Mouse (Mus musculus) spleen, adult 12 weeks (tissue): ENCODE results near the gene Tshz2.

Source experiments
- DNase-seq: peaks from one replicate; pipeline ENCODE4 v3.0.0; 2022; ENCODE audit warnings: low spot score

Tshz2 gene

DNA sequence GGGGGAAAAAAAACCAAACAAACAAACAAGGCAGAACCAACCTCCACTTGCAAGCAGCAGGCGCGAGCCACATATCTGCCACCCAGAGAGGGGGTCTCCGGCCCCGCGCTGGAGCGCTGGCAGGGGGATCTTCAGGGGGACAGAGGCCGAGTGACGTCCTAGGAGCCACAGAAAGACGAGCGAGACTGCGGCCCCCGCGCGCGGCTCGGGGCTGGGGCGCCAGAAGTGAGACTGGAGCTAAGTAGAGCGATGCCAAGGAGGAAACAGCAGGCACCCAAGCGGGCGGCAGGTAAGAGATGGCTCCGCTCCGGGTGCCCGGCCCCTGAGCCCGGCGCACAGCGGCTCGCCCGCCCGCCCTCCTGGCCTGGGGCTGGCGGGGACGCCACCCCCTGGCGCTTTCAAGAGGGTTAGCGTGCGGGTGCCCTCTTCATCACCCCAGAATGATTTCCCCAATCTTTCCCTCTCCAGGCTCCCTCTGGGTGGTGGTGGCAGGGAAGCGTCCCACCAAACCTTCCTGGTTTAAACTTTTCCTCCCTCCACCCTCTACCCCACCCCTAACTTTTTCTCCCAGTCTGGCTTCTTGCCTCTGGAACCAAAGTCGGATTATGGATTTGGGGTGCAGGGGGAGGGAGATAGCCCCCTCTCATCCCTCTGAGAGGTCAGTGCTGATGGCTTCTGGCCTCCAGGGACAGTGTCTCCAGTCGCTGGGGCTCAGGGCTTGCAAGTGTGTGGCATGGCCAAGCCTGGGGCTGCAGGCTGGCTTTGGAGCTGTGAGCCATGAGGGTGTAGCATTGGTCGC, 877 bp downstream of the Tshz2 start:
- no peak for DNase-seq

DNA sequence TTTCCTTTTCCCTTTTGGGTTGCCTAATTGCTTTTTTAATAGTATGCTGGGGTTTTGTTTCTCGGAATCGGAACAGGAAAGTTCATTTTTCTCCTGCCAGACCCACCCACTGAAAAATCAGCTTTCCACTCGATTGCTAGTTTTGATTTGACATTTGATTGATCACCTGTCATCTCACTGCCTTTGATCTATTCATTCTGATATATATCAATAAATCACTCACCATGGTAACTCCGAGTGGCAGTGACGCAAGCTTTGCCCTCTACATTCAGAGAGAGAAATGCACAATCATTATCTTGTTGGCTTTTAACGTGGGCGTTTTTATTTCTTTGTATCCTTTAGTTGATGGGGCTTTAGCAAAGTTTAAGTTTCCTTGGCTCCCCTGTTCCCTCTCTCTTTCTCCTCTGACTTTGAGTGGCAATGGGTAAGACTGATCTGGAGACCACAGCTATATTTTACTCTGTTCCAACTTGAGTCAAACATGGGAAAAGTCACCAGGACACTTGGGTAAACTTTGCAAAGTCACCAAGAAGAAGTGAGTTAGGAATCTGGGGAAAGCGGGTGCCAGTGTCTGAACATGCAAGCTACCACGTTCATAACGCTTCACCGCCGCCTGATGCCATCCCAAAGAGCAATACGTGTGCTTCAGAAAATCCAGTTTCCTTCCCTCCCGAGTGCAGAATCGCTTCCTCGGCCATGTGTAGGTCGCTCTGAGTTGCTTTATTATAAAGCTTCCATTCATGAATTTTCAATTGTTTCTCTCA, 2.0 kb downstream of the Tshz2 start:
- DNase-seq, result no peak

- DNase-seq, result no peak
Observed at GRCm38 (mm10) chr2:169635428-169635827, 2.6 kb downstream of the Tshz2 start.

DNA sequence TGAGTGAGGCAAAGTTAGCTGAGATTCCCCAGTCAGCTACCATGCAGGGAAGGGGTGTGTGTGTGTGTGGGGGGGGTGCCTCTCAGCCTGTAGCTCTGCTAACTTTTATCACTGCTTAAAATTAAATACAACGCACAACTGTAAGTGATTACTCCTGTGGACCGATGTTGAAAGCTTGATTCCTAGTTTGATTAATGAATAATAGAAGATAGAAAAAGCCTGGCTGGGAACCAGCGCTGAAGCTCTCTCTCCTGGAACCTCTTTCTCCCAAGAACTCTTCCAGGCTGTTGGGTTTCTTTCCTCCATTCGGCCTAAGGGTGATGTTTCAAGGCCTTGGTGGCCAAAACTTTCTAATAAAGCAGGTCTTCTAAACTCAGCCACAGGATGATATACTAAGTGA, 3.6 kb downstream of the Tshz2 start:
- DNase-seq, result no peak

- DNase-seq, result no peak
Observed at GRCm38 (mm10) chr2:169641547-169641946, 8.7 kb downstream of the Tshz2 start.

DNA sequence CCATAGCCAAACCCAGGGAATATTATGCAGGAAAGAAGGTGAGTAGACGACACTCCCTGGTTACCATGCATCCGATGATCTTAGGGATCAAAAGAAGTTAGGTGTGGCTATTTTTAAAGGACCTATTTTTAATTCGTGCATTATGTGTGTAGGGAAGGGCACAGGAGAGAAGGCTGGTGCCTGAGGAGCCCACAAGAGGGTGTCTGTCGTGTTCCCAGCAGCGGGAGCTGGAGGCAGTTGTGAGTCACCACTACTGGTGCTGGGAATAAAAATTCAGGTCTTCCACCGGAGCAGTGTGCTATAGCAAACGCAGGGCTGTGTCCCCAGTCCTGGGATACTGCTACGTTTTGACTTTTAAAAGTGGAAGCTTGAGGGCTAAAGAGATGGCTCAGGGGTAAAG, 9.6 kb downstream of the Tshz2 start:
- DNase-seq, result no peak

- DNase-seq, result no peak
Observed at GRCm38 (mm10) chr2:169647091-169647490, 14.3 kb downstream of the Tshz2 start.

DNA sequence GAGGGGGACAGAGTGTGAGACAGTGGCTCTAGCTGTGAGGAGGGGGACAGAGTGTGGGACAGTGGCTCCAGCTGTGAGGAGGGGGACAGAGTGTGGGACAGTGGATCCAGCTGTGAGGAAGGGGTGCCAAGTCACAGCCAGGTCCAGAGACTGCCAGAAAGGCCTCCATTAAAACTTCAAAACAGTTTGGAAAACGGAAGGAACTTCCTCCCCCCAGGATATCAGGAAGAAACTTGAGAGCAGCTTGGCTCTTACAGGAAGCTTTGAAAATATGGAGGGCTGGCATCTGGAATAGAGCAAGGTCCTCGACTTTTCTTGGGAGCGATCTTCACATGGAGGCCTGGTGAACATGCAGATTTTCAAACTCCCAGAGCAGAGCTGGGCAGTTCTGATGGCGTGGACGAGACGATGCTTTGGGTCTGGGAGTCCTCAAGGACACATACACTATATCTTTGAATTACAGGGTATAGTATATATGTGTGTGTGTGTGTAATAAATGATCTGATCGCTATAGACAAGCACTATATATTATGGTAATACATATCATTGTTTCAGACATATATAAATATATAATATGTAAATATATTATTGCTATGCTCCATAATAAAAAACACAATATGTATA, 16.6 kb downstream of the Tshz2 start:
- DNase-seq, result no peak

- no peak for DNase-seq
Observed at GRCm38 (mm10) chr2:169653282-169653681, 20.5 kb downstream of the Tshz2 start.

DNA sequence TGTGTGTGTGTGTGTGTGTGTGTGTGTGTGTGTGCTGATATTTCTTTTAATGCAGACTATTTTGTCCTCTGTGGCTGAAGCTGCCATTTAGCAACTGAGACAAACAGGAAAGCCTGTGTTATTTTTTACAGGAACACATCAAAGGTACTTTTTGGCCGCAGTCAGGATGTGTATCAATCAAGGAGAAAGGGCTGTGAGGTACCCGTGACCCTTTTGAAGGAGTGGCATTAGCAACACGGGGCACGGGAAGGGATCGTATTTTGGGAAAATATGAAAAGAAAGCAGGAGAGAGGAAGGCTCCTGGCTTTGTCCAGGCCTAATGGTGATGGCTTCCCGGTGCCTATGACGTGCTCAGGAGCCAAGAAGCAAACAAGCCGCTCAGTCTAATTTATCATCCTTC, 31.0 kb downstream of the Tshz2 start:
- DNase-seq, result no peak

DNA sequence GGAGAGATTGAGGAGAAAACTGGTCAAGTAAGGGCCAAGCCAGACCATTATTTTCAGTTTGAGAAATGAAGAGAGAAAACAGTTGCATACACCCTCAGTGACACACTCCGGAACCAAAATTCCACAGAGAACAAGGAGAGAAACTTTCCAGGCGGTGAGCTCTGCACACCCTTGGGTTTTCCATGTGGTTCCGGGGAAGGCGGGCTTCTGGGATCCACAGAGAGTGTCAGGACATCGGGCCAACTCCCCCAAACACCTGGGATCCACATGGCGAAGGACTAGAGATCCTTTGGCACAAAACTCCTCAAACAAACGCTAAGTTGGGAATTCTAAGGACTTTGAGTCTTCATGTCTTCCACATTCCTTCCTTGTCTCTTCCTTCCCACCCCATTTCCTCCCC, 38.5 kb downstream of the Tshz2 start:
- no peak for DNase-seq

DNA sequence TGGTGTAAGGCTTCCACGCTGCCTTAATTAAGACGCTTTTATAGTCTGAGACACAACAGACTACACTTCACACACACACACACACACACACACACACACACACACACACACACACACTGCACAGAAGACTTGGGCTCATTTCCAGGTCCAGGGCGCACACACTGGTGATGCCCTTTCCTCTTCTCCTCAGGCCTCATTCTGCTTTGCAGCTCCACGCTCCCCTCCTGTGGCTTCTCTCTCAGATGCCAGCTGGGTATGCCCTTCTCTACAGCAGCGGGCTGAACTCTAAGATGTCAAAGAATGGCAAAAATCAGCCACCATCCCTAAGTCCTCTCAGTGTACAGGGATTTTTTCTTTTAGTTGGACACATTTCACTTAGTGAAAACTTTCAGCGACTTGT, 41.0 kb downstream of the Tshz2 start:
- no peak for DNase-seq

DNA sequence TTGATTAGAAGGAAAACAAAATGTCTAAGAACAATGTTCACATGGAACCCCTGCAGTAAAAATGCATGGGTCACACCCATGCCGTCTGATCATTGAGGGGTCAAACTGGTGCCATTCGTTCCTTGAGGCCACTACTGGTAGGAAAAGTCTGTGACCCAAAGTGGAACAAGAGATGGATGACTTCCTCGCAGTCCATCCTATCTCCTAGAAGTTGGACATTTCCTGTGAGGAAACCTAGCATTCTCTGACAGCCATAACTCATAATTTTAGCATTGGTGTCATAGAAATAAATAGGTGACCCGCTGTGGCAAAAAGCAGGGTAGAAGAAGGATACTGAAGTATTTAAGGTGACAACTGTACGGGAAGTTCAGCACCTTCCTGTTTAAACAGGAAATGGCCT, 41.4 kb downstream of the Tshz2 start:
- no peak for DNase-seq

- no peak for DNase-seq
Observed at GRCm38 (mm10) chr2:169679264-169679663, 46.5 kb downstream of the Tshz2 start.

GRCm38 (mm10) chr2:169679951-169680350, 47.1 kb downstream of the Tshz2 start:
- no peak for DNase-seq

GRCm38 (mm10) chr2:169685260-169685659, 52.4 kb downstream of the Tshz2 start:
- no peak for DNase-seq

DNA sequence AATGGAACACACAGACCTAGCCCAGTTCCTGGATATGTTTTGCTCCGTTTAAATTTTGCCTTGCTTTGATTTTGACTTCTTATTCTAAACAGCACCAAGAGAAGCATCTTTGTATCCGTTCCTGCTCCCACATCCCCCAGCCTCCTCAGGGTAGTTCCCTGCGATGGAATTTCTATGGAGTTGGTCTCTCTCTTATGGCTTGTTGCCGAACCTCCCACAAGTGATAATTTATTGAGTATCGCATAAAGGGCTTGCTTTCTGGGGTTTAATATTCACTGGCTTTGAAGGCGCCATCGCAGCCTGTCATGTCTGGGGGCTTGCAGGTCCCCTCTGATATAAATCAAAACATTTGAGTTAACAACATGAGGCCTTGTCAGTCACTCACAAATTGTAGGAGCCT, 52.9 kb downstream of the Tshz2 start:
- no peak for DNase-seq

- no peak for DNase-seq
Observed at GRCm38 (mm10) chr2:169686697-169687430, 54.1 kb downstream of the Tshz2 start.

DNA sequence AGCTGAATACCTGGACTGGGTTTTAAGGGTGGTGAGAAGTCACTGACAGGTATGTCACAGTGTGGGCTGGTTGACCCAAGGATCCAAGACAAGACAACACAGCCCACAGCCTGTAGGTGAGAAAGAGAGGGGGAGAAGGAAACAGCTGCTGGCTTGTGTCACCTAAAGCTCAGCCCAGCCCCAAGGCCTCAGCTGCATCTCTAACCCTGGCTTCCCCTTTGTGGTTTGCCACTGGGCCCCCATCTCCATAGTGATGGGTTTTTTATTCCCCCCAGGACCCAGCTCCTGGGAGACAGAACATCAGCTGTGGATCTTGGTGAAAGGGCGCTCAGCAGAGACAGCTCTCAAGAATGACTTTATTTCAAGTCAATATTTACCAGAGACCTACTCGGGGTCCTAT, 57.2 kb downstream of the Tshz2 start:
- no peak for DNase-seq

- no peak for DNase-seq
Observed at GRCm38 (mm10) chr2:169694494-169694893, 61.7 kb downstream of the Tshz2 start.

GRCm38 (mm10) chr2:169695025-169695424, 62.2 kb downstream of the Tshz2 start:
- no peak for DNase-seq

DNA sequence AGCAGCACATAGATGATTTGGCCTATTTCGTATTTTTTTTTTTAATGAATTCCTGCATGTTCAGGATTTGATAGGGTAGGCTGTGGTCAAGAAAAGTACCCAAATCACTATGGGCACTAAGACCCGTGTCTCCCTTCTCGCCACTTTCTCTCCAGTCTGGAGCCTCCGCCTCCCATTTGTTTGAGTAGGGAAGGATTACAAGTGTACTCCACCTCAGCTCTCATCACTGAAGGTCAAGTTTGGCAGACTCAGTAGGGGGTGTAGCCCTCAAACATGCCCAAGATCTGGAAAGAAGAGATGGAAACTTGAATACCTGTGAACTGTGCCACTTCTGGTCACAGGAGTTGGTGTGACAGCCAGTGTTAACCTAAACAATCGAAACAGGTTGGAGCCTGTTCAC, 66.3 kb downstream of the Tshz2 start:
- no peak for DNase-seq
